Mouse (Mus musculus): ENCODE data around the gene Hist1h1c.

- peak; percentile 77; the same call in 1 of the 2 replicates for TF ChIP-seq POLR2A (IDR thresholded peaks at IDR 0.05; ENCODE audit: borderline replicate concordance, extremely low read depth, insufficient read depth, insufficient read length, poor library complexity, severe bottlenecking)
- TF ChIP-seq CTCF (IDR thresholded peaks at IDR 0.05; ENCODE audit: borderline replicate concordance, extremely low read depth, insufficient read depth, insufficient read length), result no peak
Observed at GRCm38 (mm10) chr13:23763586-23764323, 25.1 kb downstream of the Hist1h1c start, which contains the start of gene Hist1h1a.

Measured in brain, embryonic 14.5 days (tissue).